Mouse (Mus musculus) limb, embryonic 14.5 days (tissue): ENCODE results near the gene Tnpo3. TPM values are rescaled to one million over a fixed set of nuclear protein-coding genes. Genes with fewer than 3 reads are reported as not detected.
"Not testable (repeated sequence)": the region's sequence is repeated elsewhere in the genome, so short reads cannot be mapped to it uniquely, and the experiment has no call there.

Experiments used
- ATAC-seq: fragments of 200-750 bp; cut with Nextera tagmentation; 2 replicates; pipeline ENCODE4 v1.8.0; 2017; ENCODE audit warnings: low read depth, moderate number of reproducible peaks, moderate TSS enrichment; ENCODE audit not compliant: low FRiP score
- DNase-seq: peaks from one replicate; pipeline ENCODE4 v3.0.0-alpha.2; 2015; ENCODE audit warnings: low spot score
- H3K27ac ChIP-seq: fragments of 300-500 bp; sonication (generic); replicated peaks from 2 replicates; pipeline ENCODE4 v1.5.1; 2014; ENCODE audit warnings: low read depth, mild to moderate bottlenecking, low read length, moderate library complexity, mixed read lengths
- H3K27me3 ChIP-seq: fragments of 300-500 bp; sonication (generic); 2 replicates; pipeline ENCODE4 v1.6.1; 2014; ENCODE audit warnings: low read length, mixed read lengths; ENCODE audit not compliant: control insufficient read depth, insufficient read depth
- H3K36me3 ChIP-seq: fragments of 300-500 bp; sonication (generic); 2 replicates; pipeline ENCODE4 v1.6.1; 2014; ENCODE audit warnings: mild to moderate bottlenecking, low read length, moderate library complexity, mixed read lengths; ENCODE audit not compliant: control insufficient read depth, insufficient read depth
- H3K4me1 ChIP-seq: fragments of 300-500 bp; sonication (generic); 2 replicates; pipeline ENCODE4 v1.6.1; 2014; ENCODE audit warnings: antibody characterized with exemption, low read length, mixed read lengths; ENCODE audit not compliant: control insufficient read depth, insufficient read depth
- H3K4me2 ChIP-seq: fragments of 300-500 bp; sonication (generic); replicated peaks from 2 replicates; pipeline ENCODE4 v1.6.1; 2014; ENCODE audit warnings: low read depth, mild to moderate bottlenecking, low read length, moderate library complexity; ENCODE audit not compliant: severe bottlenecking
- H3K4me3 ChIP-seq: fragments of 300-500 bp; sonication (generic); replicated peaks from 2 replicates; pipeline ENCODE4 v1.5.1; 2014; ENCODE audit warnings: low read length
- H3K9ac ChIP-seq: fragments of 300-500 bp; sonication (generic); 2 replicates; pipeline ENCODE4 v1.6.1; 2014; ENCODE audit warnings: mild to moderate bottlenecking, low read depth, low read length, moderate library complexity; ENCODE audit not compliant: severe bottlenecking
- H3K9me3 ChIP-seq: fragments of 300-500 bp; sonication (generic); 2 replicates; pipeline ENCODE4 v1.6.1; 2016; ENCODE audit warnings: low read length; ENCODE audit not compliant: control insufficient read depth
- POLR2A ChIP-seq: fragments of 200-500 bp; IDR thresholded peaks from 2 replicates; pipeline ENCODE4 v1.8.0; 2012; ENCODE audit warnings: inconsistent platforms, mild to moderate bottlenecking, moderate library complexity, borderline replicate concordance; ENCODE audit not compliant: insufficient read depth, insufficient read length; ENCODE audit errors: extremely low read depth
- WGBS: fragments of 180-500 bp; shearing (Covaris S2); extraction: QIAGEN DNeasy Blood & Tissue Kit; methylation state at CpG from one replicate; pipeline ENCODE4 v1.1.7; 2014; 5-methylcytosine and 5-hydroxymethylcytosine counted together
- polyA plus RNA-seq, 2 experiments: library from polyadenylated mRNA; depleted of rRNA in 1 of 2; stranded (reverse) in 1 of 2; unstranded in 1 of 2; fragments of >200 nt; fragmentation: Nextera tagmentation in 1 of 2; extraction: Ambion mirVana in 1 of 2; gene quantifications; 2 replicates each; pipeline versions ENCODE4 v1.2.1 to v1.2.3; 2012 to 2014

The Tnpo3 gene
- polyA plus RNA-seq, 2 experiments: 64.0 to 82.7 TPM

DNA sequence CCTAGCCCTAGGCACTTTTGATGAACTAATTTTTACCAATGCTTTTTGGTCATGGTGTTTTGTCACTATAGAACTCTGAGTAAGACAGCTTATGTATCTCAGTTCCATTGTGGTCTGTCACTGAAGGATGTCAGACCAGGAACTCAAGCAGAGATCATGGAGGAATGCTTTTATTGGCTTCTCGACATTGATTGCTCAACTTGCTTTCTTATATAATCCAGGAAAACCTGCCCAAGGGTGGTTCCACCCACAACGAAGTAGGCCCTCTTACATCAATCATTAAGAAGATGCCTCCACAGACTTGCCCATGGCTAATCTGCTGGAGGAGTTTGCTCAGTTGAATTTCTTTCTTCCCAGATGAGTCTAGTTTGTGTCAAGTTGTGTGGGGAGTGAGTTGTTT lies 18.1 kb upstream of the Tnpo3 start:
- DNase-seq: no peak
- Histone ChIP-seq H3K9ac (no peak overlapping the region), H3K27me3 (no peaks in the 10 kb centered on the region), H3K4me2 (no peak overlapping the region), H3K9me3 (no peaks in the 10 kb centered on the region), H3K4me3 (no peak overlapping the region), H3K36me3 (no peaks in the 10 kb centered on the region), H3K27ac (no peak overlapping the region), H3K4me1 (no peaks in the 10 kb centered on the region)
- TF ChIP-seq POLR2A: no peak
- 72% methylated on average over 2 of the region's 2 CpGs for WGBS
- no peak for ATAC-seq

DNA sequence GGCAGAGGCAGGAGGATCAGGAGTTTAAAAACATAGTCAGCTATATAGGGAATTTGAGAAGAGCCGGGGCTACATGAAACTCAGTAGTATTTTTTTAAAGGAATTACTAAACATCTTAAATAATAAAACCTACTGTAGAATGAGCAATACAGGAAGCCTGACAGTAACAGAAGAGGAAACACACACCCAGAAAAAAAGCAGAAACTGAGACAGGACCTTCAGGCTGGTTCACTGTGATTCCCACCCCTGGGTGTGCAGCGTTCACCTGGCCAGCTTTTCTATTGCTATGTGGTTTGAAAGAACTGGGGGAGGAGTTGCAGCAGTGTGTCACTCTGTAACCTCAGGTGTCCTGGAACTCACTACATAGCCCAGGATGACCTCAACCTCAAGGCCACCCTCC lies 14.2 kb upstream of the Tnpo3 start:
- TF ChIP-seq POLR2A: no peak
- no peak overlapping the region for H3K27ac ChIP-seq
- H3K4me1 ChIP-seq: no peaks in the 10 kb centered on the region
- H3K4me3 ChIP-seq: no peak overlapping the region
- H3K9me3 ChIP-seq: no peaks in the 10 kb centered on the region
- H3K4me2 ChIP-seq: no peak overlapping the region
- H3K27me3 ChIP-seq: no peaks in the 10 kb centered on the region
- 90% methylated on average over 2 of the region's 2 CpGs for WGBS
- DNase-seq (no peak), ATAC-seq (no peak)
- no peak overlapping the region for H3K9ac ChIP-seq
- no peaks in the 10 kb centered on the region for H3K36me3 ChIP-seq

DNA sequence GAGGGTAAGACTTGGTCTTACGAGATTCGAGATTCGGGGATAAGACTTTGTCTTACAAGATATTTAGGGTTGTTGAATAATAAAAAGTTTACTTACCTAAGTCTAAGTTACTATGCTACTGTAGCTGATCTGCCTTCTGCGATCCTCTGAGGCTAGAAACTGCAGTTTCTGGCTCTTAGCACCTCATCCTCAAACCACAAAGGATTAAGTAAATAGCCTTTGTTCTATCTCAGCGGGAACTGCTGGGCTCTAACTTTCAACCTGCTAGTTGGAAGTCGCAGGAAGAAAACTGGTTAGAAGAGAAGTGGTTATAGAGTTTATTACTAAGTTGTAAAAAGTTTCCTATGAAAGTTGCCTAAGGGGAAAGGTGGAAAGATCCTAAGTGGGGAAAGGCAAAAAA lies 12.6 kb upstream of the Tnpo3 start:
- no peaks in the 10 kb centered on the region for H3K27me3 ChIP-seq
- no peaks in the 10 kb centered on the region for H3K36me3 ChIP-seq
- H3K27ac ChIP-seq: no peak overlapping the region
- H3K9me3 ChIP-seq: no peaks in the 10 kb centered on the region
- H3K9ac ChIP-seq: no peak overlapping the region
- no peak for TF ChIP-seq POLR2A
- H3K4me1 ChIP-seq: no peaks in the 10 kb centered on the region
- no peak overlapping the region for H3K4me2 ChIP-seq
- H3K4me3 ChIP-seq: no peak overlapping the region
- DNase-seq (no peak), ATAC-seq (no peak)
- 44% methylated on average over 6 of the region's 6 CpGs for WGBS

DNA sequence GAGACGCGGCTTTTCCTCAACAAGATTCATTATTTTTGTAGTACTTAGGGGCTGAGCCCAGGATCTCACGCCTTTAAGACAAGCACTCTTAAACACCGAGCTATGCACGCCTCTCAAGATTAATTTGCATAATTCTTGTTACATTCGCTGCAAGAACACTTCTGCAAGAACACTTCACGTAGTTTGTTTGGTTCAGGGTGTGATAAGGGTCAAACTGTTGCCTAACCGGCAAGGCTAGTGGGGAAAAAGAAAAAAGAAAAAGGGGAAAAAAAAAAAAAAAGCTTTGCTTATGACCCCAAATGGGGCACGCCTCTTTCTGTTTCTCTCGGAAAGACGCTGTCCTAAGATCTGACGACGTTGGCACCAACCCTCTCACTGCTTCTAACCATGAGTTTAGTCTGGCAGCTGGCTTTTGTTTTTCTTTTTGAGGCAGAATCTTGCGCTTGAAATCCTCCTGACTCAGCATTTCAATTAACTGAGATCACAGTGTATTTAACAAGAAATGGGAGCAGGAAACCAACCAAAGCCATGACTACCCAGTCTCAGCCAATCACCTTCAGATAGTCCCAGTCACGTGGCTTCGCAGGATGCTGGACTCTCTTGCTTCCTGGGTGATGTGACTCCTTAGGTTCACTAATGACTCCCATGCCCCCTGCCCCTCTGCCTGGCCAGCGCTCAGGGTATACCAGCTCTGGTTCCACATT lies 11.3 kb upstream of the Tnpo3 start:
- Histone ChIP-seq H3K9ac (no peak overlapping the region), H3K4me1 (no peaks in the 10 kb centered on the region), H3K4me2 (no peak overlapping the region), H3K4me3 (no peak overlapping the region), H3K36me3 (no peaks in the 10 kb centered on the region), H3K27ac (no peak overlapping the region), H3K27me3 (no peaks in the 10 kb centered on the region), H3K9me3 (no peaks in the 10 kb centered on the region)
- ATAC-seq: no peak
- 64% methylated on average over 17 of the region's 17 CpGs for WGBS
- DNase-seq: no peak
- no peak for TF ChIP-seq POLR2A

DNA sequence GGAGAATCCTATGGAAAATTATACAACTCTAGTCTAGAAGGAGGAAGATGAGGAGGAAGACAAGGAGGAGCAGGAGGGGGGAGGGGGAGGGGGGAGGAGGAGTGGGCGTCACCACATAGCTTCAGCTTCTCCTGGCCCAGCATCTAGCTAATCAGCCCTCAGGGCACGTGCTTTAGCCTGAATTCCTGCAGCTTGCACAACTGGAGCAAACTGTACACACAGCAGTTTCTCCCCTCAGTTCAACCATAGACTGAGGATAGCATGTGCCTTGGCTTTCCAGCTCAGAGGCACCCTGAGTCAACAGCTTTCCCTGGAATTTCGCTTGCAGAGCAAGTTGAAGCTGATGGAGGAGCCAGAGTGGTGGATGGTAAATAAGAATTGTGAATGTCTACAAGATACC lies 10.5 kb upstream of the Tnpo3 start:
- no peak for TF ChIP-seq POLR2A

DNA sequence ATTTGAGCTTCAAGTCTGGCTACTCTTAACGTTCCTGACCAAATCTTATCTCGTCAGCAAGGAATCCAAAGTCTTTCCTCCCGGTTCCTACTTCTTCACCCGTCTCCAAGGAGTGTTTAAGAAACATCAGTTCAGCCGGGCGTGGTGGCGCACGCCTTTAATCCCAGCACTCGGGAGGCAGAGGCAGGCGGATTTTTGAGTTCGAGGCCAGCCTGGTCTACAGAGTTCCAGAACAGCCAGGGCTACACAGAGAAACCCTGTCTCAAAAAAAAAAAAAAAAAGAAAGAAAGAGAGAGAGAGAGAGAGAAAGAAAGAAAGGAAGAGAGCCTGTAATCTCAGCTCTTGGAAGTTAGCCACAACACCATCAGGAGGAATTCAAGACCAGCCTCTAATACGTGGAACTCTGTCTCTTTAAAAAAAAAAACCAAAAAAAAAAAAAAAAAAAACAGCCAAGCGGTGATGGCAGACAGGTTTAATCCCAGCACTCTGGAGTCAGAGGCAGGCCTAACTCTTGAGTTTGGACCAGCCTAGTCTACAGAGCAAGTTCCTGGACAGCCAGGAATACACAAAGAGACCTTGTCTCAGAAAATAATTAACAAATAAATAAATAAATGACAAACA lies 443 bp upstream of the Tnpo3 start:
- peak overlapping the region; percentile 83 for H3K27ac ChIP-seq
- H3K9ac ChIP-seq: peak overlapping the region; percentile 92
- not testable (repeated sequence) for H3K36me3 ChIP-seq, H3K27me3 ChIP-seq, H3K9me3 ChIP-seq, H3K4me1 ChIP-seq, DNase-seq, ATAC-seq
- H3K4me3 ChIP-seq: peak overlapping the region; percentile 96
- WGBS: 28% methylated on average over 13 of the region's 13 CpGs
- H3K4me2 ChIP-seq: peak overlapping the region; percentile 77

More for the DNA sequence above, 10.5 kb upstream of the Tnpo3 start:
- Histone ChIP-seq H3K36me3 (no peaks in the 10 kb centered on the region), H3K4me3 (no peak overlapping the region), H3K27ac (no peak overlapping the region), H3K9ac (no peak overlapping the region), H3K27me3 (no peaks in the 10 kb centered on the region), H3K9me3 (no peaks in the 10 kb centered on the region), H3K4me2 (no peak overlapping the region), H3K4me1 (no peaks in the 10 kb centered on the region)
- ATAC-seq (no peak), DNase-seq (no peak)
- 36% methylated on average over 3 of the region's 3 CpGs for WGBS
